Mouse (Mus musculus) A20 (cell line): ENCODE results near the gene Cdh9.

Experiments
- DNase-seq: peaks from one replicate; pipeline ENCODE4 v3.0.0-alpha.2; 2011; ENCODE audit warnings: low read depth, low spot score

Gene Cdh9

DNA sequence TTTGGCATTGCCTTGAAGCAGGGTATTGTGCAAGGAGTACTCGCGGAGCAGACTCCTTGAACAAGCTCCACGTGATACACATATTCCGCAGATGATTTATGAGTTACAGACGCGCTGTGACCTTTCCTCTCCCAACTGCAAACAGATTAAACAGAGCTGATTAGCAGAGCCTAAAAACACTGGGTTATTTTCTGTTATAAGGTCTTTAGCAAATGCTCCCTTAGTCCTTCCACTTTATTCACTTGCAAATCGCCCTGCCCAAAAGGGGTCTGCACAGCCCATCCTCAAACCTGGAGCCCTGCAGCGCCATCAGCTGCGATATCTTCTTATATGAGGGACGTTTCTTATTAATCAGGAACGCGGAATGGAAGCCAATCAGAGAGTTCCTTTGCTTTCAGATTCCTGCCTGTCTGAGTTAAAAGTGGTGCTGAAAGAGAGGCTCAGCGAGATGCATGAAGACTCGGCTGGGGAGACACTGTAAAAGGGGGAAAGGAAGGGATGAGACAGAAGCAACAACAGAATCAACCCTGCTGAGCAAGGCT, at the start of gene Cdh9:
TSS of gene Cdh9 (plus strand) at position 287 of the 542 bp plus-strand sequence.
- no peak for DNase-seq

DNA sequence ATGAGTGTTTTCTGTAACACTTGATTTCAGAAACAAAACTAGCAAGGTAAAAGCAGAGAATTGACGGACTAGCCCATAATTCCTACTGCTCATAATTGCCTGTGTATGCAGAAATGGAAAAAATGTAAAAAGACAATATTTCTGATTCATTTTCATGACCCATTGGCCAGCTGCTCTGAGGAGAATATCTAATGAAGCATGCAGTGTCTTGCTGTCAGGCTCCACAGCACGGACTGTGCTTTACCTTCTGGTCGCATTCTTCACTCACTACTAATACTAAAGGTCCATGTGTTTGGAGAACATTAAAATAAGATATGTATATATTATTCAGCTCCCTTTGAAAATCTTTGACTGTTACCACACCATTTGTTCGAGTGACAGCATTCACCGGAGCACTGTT, 49.5 kb upstream of the Cdh9 start:
- no peak for DNase-seq

DNA sequence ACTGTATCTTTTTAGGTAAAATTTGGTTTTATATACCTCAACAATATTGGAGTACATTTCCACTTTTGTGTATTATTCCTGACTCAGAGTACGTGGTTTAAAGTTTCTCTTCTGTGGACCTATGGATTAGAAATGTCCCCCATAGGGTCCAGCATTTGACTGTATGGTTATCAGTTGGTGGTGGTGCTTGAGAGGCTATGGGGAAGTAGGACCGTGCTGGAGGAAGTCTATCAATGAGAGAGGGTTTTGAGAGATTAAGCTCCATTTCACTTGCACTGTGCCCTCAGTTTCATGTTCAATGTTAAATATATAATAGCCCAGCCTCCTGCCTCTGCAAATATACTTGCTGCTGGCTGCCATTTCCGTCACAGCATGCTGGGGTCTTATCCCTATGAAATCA, 28.7 kb upstream of the Cdh9 start:
- no peak for DNase-seq

DNA sequence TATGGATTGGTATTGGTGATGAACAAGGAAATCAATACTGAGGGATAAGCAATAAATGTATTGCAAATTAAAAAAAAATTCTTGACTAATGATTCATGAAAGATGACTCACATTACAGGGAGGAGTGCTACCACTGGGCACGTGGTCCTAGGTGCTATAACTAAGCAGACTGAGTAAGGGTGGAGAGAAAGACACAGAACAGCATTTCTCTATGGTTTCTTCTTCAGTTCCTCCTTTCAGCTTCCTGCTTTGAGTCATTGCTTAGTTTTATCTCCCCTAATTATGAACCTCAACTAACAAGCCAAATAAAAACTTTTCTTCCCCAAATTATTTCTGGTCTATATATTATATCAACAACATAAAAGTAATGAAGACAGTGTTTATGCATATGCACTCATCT, 26.2 kb upstream of the Cdh9 start:
- peak; percentile 45 for DNase-seq

DNA sequence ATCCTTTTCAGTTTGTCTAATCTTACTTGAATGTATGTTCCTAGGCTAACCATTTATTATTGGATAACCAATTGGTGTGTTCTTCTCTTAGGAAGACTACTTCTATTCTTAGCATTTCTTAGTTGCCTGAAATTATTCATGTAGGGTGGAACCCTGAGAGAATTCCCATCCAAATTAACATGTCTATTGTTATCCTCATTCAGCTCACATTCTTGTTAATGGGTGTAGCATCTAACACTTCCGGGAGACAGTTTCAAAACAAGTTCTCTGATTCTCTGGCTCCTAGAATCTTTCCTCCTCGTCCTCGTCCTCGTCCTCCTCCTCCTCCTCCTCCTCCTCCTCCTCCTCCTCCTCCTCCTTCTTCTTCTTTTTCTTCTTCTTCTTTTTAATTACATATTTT, 10.5 kb downstream of the Cdh9 start:
- no peak for DNase-seq

DNA sequence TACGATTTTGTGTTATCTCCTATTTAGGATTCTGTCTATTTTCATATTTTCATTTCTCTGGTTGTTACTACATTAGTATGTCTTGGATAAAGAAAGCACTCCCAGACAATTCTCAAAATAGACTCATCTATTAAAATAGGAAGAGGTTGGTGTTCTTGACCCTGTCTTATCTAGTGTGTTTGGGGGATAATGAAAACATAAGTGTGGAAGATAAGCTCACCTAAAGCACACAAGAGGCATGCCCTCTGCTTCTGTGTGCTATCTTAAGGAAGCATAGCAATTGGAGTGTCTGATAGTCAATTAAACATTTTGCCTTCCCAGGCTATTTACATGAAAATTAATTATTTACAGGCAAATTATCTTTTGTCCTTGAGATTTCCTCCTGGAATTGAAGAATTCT, 18.1 kb downstream of the Cdh9 start:
- no peak for DNase-seq

DNA sequence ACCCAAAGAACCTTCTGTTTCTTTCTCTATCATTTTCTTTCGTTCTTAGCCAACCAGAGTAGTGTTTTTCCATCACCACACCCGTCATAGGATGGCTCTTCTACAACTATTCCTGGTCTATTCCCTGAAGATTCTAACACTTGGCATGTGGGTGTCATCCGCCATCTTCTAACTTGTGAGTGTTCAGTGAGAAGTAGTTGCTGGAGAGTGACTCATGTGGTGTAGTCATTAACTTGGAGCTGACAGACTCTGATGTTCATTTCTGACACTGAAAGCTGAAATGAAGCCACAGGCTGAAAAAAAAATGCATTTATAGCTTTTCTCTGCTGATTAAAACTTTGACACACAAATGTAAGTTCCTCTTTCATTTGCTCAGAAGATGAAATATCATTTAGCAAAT, 34.7 kb downstream of the Cdh9 start:
- DNase-seq = peak; percentile 65

DNA sequence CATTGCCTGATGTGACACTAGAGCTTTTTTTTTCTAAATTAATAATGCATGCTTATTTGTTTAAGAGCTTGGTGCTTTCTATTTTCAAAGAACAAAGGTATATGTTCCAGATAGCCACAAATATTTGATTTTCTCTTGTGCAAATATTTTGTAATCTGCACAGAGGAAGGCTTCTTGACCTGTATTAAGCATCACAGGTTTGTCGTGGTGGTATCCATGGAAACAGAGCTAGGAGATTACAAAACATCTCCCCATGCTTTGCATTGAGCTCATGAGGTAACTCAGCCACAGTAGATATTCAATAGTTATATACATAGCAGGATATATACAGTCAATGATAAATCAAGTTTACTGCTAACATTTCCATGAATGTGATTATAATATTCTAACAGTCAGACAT, 56.0 kb downstream of the Cdh9 start:
- DNase-seq = no peak

DNA sequence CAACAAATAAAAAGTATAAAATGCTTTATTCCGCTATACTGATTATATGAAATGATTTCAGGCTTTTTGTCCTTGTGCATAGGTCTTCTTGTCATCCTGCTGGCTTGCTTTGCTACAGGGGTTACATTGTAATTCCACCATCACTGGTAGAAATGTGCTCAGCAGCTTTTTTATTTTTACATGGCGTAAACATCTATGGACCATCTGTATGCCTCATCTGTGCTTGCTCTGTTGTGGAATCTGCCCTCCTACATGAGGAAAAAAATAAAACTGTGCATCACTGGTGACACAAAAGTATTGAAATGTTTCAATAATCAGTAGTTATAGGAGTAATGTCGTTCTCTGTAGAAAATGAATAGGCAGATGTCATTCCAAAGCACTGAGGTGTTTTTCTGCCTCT, 64.3 kb downstream of the Cdh9 start:
- no peak for DNase-seq

DNA sequence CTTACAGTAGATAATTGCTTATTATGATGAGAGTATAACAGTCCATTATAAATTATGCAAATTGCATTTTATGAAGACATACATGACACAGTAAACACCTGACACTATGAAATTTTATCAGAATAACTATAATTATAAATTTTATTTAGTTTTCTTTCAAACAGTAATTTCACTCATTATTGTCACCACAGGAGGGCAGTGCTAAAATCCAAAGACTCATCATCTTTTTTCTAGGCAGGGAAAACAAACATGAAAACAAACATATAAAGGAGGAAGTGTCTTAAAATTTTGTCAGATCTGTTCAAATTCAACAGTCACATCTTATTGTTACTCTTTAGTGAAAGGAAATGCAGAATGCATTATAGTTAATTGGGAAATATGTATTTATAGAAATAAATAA, 72.7 kb downstream of the Cdh9 start:
- no peak for DNase-seq

DNA sequence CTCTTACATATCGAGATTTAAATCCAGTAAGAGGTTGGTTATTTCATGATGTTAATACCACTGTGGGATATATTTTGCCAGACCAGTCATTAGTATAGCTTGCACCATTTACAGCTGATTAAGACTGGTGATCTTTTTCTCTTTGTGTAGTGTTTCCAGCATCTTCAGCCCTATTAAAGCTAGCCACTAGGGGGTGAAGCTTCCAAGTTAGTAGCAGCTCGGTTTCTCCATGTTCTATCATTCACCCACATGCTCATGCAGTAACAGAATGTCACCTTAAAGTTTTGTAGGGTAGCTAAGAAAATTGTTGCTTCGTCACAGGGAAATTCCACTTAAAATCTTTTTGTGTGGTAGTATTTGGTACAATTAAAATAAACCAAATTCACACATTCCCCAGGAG, 82.2 kb downstream of the Cdh9 start:
- peak; percentile 28 for DNase-seq

DNA sequence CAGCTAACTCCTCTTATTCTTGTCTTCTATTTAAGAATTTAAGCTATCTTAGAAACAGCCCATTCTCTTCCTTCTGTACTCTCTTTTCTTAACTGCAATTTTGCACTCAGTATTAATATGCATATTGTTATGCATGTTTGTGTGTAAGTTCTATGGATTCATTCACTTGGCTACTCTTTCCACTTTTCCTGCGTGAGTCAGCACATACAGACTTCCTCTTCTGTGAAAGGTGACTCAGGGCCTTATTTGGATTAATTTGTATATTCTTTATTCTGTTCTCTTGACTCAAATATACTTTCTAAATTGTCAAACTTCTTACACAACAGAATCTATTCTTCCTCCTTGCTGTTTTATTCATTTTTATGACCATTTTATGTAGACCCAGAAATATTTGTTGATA, 85.5 kb downstream of the Cdh9 start:
- no peak for DNase-seq

DNA sequence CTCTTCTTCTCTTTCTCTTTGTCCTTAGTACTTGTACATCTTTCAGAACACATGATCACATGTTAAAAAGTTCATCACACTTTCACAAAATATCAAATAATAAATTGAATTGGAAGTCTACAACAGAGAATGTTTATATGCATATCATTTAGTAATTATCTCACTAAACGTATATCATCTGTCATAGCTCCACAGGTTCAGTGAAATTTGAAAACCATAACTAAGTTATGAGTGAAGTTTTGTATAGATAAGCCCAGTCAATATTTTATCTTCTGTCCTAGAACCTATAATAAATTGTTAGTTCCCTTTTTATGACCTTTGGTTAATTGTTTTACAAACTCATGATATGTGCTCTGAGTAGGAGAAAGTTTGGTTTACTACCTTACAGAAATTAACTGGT, 106.2 kb downstream of the Cdh9 start:
- DNase-seq = no peak

DNA sequence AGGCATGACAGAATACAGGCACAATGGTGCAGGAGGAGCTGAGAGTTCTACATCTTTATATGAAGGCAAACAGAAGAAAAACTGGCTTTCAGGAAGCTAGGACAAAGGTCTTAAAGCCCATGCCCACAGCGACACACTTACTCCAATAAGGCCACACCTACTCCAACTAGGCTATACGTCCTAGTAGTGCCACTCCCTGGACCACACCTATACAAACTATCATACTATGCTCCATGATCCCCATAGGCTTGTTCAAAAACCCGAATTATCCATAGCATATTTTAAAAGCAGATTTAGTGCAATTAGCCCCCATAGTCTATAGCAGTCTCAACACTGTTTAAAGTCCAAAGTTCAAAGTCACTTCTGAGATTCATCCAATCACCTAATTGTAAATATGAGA, 154.0 kb downstream of the Cdh9 start:
- no peak for DNase-seq

DNA sequence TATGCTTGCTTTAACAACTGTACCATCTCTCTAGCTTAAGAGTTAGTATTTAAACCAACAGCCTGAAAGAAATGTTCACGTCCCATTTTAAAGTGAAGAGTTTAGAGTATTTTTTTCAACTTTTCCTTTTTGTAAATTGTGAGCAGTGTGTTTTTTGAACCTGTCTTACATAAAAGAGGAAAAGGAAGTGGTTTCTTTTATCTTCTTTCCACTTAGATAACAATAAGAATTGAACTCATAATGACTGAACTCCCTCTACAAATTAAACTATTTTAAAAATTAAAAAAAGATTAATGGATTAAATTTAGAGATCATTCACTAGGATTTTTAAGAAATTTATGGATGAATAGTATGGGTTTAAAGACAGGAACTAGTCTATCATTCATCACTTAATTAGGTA, 168.1 kb downstream of the Cdh9 start:
- DNase-seq = no peak
